Mouse (Mus musculus): ENCODE measurements around the gene Hlcs. TPM values are rescaled to one million over a fixed set of nuclear protein-coding genes. Genes with fewer than 3 reads are reported as not detected.

Gene Hlcs
- polyA plus RNA-seq, 1 experiment from 2014 or later, result 9.1 TPM

DNA sequence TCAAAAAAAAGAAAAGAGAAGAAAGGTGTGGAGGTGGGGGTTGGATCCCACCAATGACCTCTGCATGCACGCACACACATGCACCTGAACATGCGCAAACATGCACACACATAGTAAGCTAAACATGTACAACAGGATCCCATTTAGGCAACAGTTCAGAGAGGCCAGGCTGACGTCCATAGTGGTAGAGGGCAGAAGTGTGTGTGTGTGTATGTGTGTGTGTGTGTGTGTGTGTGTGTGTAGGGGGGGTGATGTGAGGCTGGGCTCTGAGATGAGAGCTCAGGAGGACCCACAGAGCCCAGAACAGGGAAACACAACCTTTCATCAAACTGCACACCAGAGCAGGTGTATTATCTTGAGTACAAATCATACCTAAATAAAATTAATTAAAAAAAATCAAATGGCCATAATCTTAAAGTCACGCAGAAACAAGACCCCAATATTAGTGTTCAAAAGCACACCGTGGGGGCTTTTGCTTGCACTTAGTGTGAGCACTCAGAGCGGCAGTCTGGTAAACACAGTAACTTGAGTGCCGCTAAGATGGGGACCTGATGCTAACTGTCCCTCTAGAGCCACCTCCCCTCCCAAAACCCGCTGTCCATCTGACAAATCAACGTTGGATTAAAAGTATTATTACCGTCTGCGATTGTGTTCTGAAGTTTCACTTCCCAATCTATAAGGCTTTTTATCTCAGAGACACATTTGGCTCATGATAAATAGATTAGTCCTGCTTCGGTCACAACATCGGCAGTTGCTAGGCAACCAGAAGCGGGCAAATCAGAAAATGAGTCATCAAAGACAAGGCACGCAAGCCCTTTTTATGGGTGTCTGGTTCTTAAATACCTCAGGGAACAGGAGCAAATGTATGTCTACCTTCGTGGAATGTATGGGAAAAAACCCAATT is 76.9 kb downstream of the Hlcs start:
- Histone ChIP-seq H3K4me3 (replicated peaks) (no peak overlapping the region), H3K4me2 (no peak overlapping the region), H3K9ac (no peak overlapping the region), H3K4me1 (no peaks in the 10 kb centered on the region), H3K27me3 (replicated peaks) (no peaks in the 10 kb centered on the region), H3K27ac (no peak overlapping the region), H3K36me3 (no peaks in the 10 kb centered on the region), H3K9me3 (no peaks in the 10 kb centered on the region)
- no peak for ATAC-seq (ENCODE audit: insufficient read depth, low FRiP score, low read depth)
- 51% methylated on average over 16 of the region's 16 CpGs for WGBS

GRCm38 (mm10) chr16:94235718-94236117 is 77.7 kb downstream of the Hlcs start:
- 82% methylated on average over 6 of the region's 6 CpGs for WGBS
- Histone ChIP-seq H3K27ac (no peak overlapping the region), H3K9me3 (no peaks in the 10 kb centered on the region), H3K4me3 (replicated peaks) (no peak overlapping the region), H3K36me3 (no peaks in the 10 kb centered on the region), H3K4me2 (no peak overlapping the region), H3K4me1 (no peaks in the 10 kb centered on the region), H3K27me3 (replicated peaks) (no peaks in the 10 kb centered on the region), H3K9ac (no peak overlapping the region)
- no peak for ATAC-seq (ENCODE audit: insufficient read depth, low FRiP score, low read depth)

DNA sequence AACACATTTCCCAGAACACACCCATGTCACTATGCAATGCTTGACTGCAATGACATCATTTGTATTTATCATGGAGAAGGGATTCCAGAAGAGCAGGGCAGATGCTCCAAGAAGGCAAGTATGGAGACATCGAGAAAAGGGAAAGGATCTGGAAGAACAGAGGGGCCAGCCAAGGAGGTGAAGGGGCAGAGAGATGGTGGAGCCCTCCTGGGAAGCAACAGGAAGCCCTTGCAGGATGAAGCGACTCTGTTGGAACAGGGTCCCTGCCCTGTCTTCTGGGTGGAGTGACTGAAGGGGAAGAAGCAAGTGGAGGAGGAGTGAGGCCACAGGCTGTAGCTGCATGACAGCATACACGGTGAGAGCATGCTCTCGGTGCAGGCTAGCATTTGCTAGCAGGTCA is 79.2 kb downstream of the Hlcs start:
- H3K4me3 ChIP-seq (replicated peaks), result no peak overlapping the region
- no peaks in the 10 kb centered on the region for H3K27me3 ChIP-seq (replicated peaks)
- no peak overlapping the region for H3K27ac ChIP-seq
- no peaks in the 10 kb centered on the region for H3K9me3 ChIP-seq
- no peaks in the 10 kb centered on the region for H3K4me1 ChIP-seq
- no peaks in the 10 kb centered on the region for H3K36me3 ChIP-seq
- H3K4me2 ChIP-seq, result no peak overlapping the region
- no peak for ATAC-seq (ENCODE audit: insufficient read depth, low FRiP score, low read depth)
- WGBS, result 65% methylated on average over 4 of the region's 4 CpGs
- no peak overlapping the region for H3K9ac ChIP-seq

DNA sequence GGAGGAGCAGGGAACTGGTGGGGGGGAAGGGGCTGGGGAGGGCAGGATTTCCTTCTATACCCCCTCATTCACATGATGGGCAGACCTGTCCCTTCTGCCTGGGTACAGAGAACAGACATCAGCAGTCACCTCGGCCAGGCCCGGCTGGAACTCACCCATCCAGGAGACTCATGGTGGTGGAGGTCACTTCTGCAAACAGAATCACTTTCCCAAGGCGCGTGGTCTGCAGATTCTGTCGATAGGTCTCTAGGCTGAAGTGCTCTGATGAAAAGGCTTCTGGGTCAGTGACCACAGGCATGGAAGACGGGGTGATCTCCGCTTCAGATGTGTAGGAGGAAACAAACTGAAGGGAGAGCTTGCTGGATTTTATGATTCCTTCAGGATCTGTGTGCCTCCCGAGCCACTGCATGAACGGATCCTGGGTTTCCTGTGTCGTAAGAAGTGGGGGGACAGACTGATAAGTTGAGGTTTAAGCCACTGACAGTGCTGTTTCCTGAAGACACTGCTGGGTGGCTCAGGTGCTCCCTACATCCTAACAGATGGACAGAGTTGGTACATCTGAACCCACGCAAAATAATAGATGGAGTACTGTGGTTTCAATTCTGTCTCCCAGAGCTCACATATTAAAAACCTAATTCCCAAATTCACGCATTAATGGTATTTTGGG is 82.3 kb downstream of the Hlcs start:
- Histone ChIP-seq H3K4me3 (replicated peaks) (no peak overlapping the region), H3K4me2 (no peak overlapping the region), H3K9ac (no peak overlapping the region), H3K9me3 (no peaks in the 10 kb centered on the region), H3K27ac (no peak overlapping the region), H3K27me3 (replicated peaks) (no peaks in the 10 kb centered on the region), H3K36me3 (no peaks in the 10 kb centered on the region), H3K4me1 (no peaks in the 10 kb centered on the region)
- no peak for ATAC-seq (ENCODE audit: insufficient read depth, low FRiP score, low read depth)
- 78% methylated on average over 12 of the region's 12 CpGs for WGBS

DNA sequence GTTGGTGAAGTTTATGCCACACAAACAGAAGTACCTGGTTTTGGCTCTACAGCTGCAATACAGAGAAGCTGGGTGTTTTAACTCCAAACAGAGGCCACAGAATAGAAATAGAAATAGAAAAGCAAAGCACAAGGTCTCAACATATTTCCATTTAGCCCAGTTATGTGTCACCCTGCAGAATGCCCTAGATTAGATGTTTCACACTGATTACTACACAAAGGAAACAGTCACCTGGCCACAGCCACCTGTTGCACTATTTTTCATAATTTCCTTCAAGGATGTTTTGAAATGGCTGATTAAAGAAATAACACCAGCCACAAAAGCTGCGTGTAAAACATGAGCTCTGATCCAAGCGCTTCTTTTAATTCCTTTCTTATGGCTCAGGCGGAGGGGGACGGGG is 82.9 kb downstream of the Hlcs start:
- no peak for ATAC-seq (ENCODE audit: insufficient read depth, low FRiP score, low read depth)
- H3K36me3 ChIP-seq, result no peaks in the 10 kb centered on the region
- no peaks in the 10 kb centered on the region for H3K4me1 ChIP-seq
- no peak overlapping the region for H3K4me3 ChIP-seq (replicated peaks)
- no peak overlapping the region for H3K4me2 ChIP-seq
- no peak overlapping the region for H3K9ac ChIP-seq
- H3K9me3 ChIP-seq, result no peaks in the 10 kb centered on the region
- 74% methylated on average over 4 of the region's 4 CpGs for WGBS
- H3K27me3 ChIP-seq (replicated peaks), result no peaks in the 10 kb centered on the region
- no peak overlapping the region for H3K27ac ChIP-seq

GRCm38 (mm10) chr16:94229890-94230289 is 83.5 kb downstream of the Hlcs start:
- no peak overlapping the region for H3K27ac ChIP-seq
- H3K27me3 ChIP-seq (replicated peaks), result no peaks in the 10 kb centered on the region
- ATAC-seq (ENCODE audit: insufficient read depth, low FRiP score, low read depth), result no peak
- no peaks in the 10 kb centered on the region for H3K36me3 ChIP-seq
- no peak overlapping the region for H3K4me2 ChIP-seq
- 97% methylated on average over 7 of the region's 7 CpGs for WGBS
- no peaks in the 10 kb centered on the region for H3K4me1 ChIP-seq
- no peaks in the 10 kb centered on the region for H3K9me3 ChIP-seq
- no peak overlapping the region for H3K4me3 ChIP-seq (replicated peaks)
- H3K9ac ChIP-seq, result no peak overlapping the region

DNA sequence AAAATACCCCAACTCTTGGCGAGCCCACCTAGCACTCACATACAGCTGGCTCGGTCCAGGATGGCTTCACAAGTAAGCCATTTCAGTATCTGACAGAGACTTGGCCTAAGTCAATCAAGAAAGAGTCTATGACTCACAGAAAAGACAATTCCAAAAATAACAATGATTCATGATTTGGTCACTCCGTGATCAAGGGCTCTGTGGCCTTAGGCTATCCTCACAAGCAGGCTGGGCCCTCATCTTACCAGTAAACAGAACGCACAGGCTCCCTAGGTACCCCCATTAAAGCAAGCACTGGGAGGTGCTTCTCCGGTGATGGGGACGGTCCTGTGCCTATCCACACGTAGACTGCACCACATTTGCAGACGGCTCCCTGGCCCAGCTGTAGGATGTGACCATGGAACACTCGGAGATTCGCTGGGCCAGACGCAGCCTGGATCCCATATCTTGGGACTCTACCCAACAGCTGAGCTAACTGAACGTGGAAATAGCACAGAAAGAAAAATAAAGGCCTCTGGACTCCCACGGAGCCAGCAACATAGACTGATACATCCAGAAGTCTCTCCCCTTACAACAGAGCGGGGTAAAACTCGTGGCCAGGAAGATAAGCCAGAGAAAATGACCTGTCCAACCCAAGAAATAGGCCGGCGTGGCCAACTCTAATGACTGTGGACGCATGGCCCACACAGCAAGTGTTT is 84.4 kb downstream of the Hlcs start:
- H3K4me3 ChIP-seq (replicated peaks), result no peak overlapping the region
- H3K36me3 ChIP-seq, result no peaks in the 10 kb centered on the region
- H3K4me1 ChIP-seq, result no peaks in the 10 kb centered on the region
- H3K27ac ChIP-seq, result no peak overlapping the region
- H3K27me3 ChIP-seq (replicated peaks), result no peaks in the 10 kb centered on the region
- 81% methylated on average over 18 of the region's 18 CpGs for WGBS
- no peak for ATAC-seq (ENCODE audit: insufficient read depth, low FRiP score, low read depth)
- no peak overlapping the region for H3K9ac ChIP-seq
- no peaks in the 10 kb centered on the region for H3K9me3 ChIP-seq
- H3K4me2 ChIP-seq, result no peak overlapping the region

DNA sequence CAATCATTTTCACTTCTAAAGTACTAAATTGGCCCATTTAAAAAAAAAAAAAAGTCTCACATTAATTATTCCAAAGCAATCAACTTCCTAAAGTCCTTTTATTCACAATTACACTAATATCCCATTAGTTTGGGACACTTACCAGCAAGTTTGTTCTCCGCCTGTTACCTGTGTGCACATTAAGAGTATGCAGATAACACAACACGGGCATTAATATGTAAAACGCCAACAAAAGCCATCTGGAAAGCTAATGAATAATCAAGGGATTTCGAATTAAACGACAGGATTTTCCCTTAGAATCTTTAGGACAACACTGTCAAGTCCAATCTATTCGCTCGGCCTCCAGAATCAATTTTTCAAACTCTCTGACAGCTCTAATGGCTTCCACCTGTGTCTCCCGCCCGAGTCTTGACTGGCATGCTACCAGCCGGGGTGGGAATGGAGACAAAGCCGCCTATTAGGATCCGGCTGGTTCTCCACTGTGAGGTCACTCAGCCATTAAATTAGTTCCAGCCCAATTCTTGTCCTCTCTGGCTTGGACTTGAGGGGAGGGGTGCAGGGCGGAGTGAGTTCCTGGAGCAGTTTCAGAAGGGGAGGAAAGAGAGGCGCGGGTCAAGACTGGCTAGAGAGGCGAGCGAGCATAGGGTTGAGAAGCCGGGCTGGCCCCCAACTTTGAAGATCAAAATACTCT is 85.9 kb downstream of the Hlcs start:
- 0 out of 2 replicates have a peak, but pooled peaks cover 9% of the 10 kb centered on the region for H3K4me1 ChIP-seq
- H3K4me2 ChIP-seq, result no peak overlapping the region
- H3K27ac ChIP-seq, result no peak overlapping the region
- H3K9ac ChIP-seq, result no peak overlapping the region
- no peaks in the 10 kb centered on the region for H3K9me3 ChIP-seq
- WGBS, result 41% methylated on average over 18 of the region's 18 CpGs
- no peaks in the 10 kb centered on the region for H3K27me3 ChIP-seq (replicated peaks)
- no peaks in the 10 kb centered on the region for H3K36me3 ChIP-seq
- ATAC-seq (ENCODE audit: insufficient read depth, low FRiP score, low read depth), result no peak; the same call in 1 of the 2 replicates
- H3K4me3 ChIP-seq (replicated peaks), result no peak overlapping the region

DNA sequence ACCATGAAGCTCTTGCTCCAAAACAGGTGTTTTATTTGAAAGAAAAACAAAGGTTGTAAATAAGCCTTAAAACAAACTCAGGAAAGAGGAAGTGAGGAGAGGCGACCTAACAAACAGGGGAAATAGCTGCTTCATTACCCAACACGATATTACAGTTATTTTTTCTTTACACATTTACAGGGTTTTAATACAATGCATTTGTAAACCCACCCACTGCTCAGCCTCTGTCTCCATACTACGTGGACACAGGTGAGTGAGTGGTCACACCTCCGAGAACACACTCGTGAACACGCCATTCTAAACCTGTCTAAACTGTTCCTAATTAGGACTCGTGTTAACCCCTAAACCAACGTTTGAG is 90.0 kb downstream of the Hlcs start:
- H3K27me3 ChIP-seq (replicated peaks), result no peaks in the 10 kb centered on the region
- H3K9me3 ChIP-seq, result no peaks in the 10 kb centered on the region
- no peak for ATAC-seq (ENCODE audit: insufficient read depth, low FRiP score, low read depth)
- 0 out of 2 replicates have a peak, but pooled peaks cover 9% of the 10 kb centered on the region for H3K4me1 ChIP-seq
- H3K27ac ChIP-seq, result no peak overlapping the region
- H3K4me3 ChIP-seq (replicated peaks), result no peak overlapping the region
- H3K9ac ChIP-seq, result no peak overlapping the region
- H3K4me2 ChIP-seq, result no peak overlapping the region
- no peaks in the 10 kb centered on the region for H3K36me3 ChIP-seq
- WGBS, result 64% methylated on average over 8 of the region's 8 CpGs

DNA sequence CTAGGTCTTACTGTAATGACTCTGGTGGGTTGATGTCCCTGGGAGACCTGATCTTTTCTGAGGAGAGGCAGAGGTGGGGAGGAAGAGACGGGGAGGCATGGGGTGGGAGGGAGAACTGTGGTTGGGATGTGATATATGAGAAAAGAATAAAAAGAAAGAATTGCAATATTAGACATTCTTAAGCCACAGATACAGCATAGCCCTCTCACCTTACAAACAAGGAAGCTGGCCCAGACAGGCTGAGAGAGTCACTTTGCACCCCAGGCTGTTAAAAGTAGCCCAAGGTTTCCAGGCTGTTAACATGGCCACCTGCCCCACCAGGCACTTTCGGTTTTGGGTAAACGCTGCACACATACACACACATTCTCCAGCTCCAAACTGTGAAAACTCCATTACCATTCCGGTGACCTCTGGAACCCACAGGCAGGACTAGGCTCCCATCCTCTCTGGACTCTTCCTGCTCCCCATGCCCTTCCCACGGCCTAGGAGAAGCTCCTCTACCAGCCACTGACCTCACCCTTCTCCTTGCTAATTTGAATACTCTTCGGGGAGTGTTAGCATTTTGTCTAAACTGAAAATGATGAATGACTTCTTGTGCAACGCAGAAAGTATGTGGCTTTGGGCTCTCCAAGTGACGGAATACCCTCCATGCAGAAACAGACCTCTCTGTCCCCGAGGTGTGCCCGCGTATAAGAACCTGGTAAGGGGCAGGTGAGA is 90.6 kb downstream of the Hlcs start:
- no peak overlapping the region for H3K27ac ChIP-seq
- no peaks in the 10 kb centered on the region for H3K9me3 ChIP-seq
- no peak overlapping the region for H3K4me2 ChIP-seq
- no peaks in the 10 kb centered on the region for H3K27me3 ChIP-seq (replicated peaks)
- H3K9ac ChIP-seq, result no peak overlapping the region
- ATAC-seq (ENCODE audit: insufficient read depth, low FRiP score, low read depth), result no peak
- H3K36me3 ChIP-seq, result no peaks in the 10 kb centered on the region
- H3K4me3 ChIP-seq (replicated peaks), result no peak overlapping the region
- 0 out of 2 replicates have a peak, but pooled peaks cover 9% of the 10 kb centered on the region for H3K4me1 ChIP-seq
- 40% methylated on average over 11 of the region's 11 CpGs for WGBS

- H3K4me2 ChIP-seq, result no peak overlapping the region
- H3K4me1 ChIP-seq, result no peaks in the 10 kb centered on the region
- H3K4me3 ChIP-seq (replicated peaks), result no peak overlapping the region
- H3K27me3 ChIP-seq (replicated peaks), result no peaks in the 10 kb centered on the region
- no peak for ATAC-seq (ENCODE audit: insufficient read depth, low FRiP score, low read depth)
- H3K27ac ChIP-seq, result no peak overlapping the region; the same call in 1 of the 2 replicates
- H3K36me3 ChIP-seq, result no peaks in the 10 kb centered on the region
- H3K9me3 ChIP-seq, result no peaks in the 10 kb centered on the region
- H3K9ac ChIP-seq, result no peak overlapping the region
- WGBS, result 66% methylated on average over 15 of the region's 15 CpGs
Measured at GRCm38 (mm10) chr16:94210689-94211357, 102.5 kb downstream of the Hlcs start.

Data from stomach, embryonic 15.5 days (tissue).